9 mouse cellular contexts compared by ENCODE assay signal in the genomic region with DNA sequence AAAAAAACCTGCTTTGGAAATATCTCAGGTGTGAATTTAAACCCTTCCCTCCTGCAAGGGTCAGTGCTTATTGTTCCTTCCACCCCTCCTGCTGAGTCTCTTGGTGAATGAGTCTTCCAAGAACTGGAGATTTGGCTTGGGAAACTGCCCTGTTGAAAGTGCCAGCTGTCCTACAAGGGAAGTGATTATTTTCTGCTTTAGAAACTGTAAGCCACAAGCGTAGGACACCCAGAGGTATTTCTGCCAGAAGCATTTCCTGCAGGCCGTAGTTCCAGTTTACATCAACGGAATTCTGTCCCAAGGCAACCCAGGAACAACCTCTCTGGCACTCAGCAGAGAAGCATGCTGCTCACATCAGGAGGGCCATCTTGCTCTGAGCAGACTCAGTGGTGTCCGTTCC. TPM values are rescaled to one million over a fixed set of nuclear protein-coding genes. Genes with fewer than 3 reads are reported as not detected.
DNase-seq lines count a peak whose midpoint lies in the region; ATAC-seq and TF ChIP-seq lines count a peak whose summit lies in the region.
"Had no signal": no experiment of that assay in that cellular context is flagged by ENCODE, and none has a peak within 500 bp of the region (broad histone marks: within the 10 kb centered on the region; RNA-seq: fewer than 3 reads in every experiment).

No protein-coding gene starts in this region.

- no peak overlapping the region for H3K4me2 ChIP-seq in intestine, postnatal 0 days (replicated peaks; ENCODE audit: low read depth)
- H3K4me2 ChIP-seq: forebrain, embryonic 13.5 days had no signal

- 0 out of 2 replicates have a peak overlapping the region, but pooled peaks have one; percentile 1 for H3K27ac ChIP-seq in liver, adult 2 months (replicated peaks; ENCODE audit: insufficient read depth, low read depth, low read length)
- peak overlapping the region; percentile 21; the same call in 1 of the 2 replicates for H3K27ac ChIP-seq in intestine, postnatal 0 days (ENCODE audit: low read depth, low read length)
- H3K27ac ChIP-seq: forebrain, embryonic 13.5 days had no signal

- no peak for DNase-seq in cerebellum, postnatal 4 days (ENCODE audit: low spot score in 2 of 2)
- no peak for DNase-seq in liver, adult 2 months (ENCODE audit: extremely low read depth, low read depth, low spot score)
- DNase-seq in liver: no peak
- peak; percentile 15 for DNase-seq in cerebellum, adult 8-10 months
- no peak for DNase-seq in yolk sac, embryonic 10.5 days (ENCODE audit: low spot score)
- no peak for DNase-seq in thymus, adult 18-20 months

- 78% methylated on average over 4 of the region's 4 CpGs for WGBS in liver, adult 2 months
- 79% methylated on average over 4 of the region's 4 CpGs for WGBS in intestine, postnatal 0 days

- H3K9ac ChIP-seq in liver, adult 2 months (ENCODE audit: low read depth, low read length): no peak overlapping the region
- no peak overlapping the region for H3K9ac ChIP-seq in intestine, postnatal 0 days (ENCODE audit: low read depth, low read length)
- H3K9ac ChIP-seq: forebrain, embryonic 13.5 days had no signal

- H3K36me3 ChIP-seq in liver, adult 2 months (ENCODE audit: control insufficient read depth, insufficient read depth, low read length): no peaks in the 10 kb centered on the region
- no peaks in the 10 kb centered on the region for H3K36me3 ChIP-seq in intestine, postnatal 0 days (ENCODE audit: control insufficient read depth, insufficient read depth)

- peak; percentile 64; the same call in 1 of the 2 replicates for ATAC-seq in cerebellum, adult (ENCODE audit: insufficient number of reproducible peaks, low FRiP score, low TSS enrichment)
- ATAC-seq in intestine, postnatal 0 days: no peak
- ATAC-seq: forebrain, embryonic 13.5 days had no signal

- TF ChIP-seq POLR2A in liver, adult 2 months (IDR thresholded peaks at IDR 0.05; ENCODE audit: extremely low read depth, insufficient read depth, low read length): no peak

- no peak for TF ChIP-seq CTCF in liver, adult 2 months (IDR thresholded peaks at IDR 0.05; ENCODE audit: low read depth, low read length)
- TF ChIP-seq CTCF in intestine, postnatal 0 days (IDR thresholded peaks at IDR 0.05; ENCODE audit: low read depth): no peak

- H3K9me3 ChIP-seq in intestine, postnatal 0 days (ENCODE audit: control insufficient read depth): no peaks in the 10 kb centered on the region
- H3K9me3 ChIP-seq: forebrain, embryonic 13.5 days had no signal

- peaks cover 4% of the 10 kb centered on the region; the same call in 1 of the 2 replicates for H3K4me1 ChIP-seq in liver, adult 2 months (ENCODE audit: control insufficient read depth, insufficient read depth, low read length)
- H3K4me1 ChIP-seq in intestine, postnatal 0 days (replicated peaks; ENCODE audit: control insufficient read depth, insufficient read depth, low read length): no peaks in the 10 kb centered on the region

- H3K27me3 ChIP-seq in liver, adult 2 months (ENCODE audit: control insufficient read depth, insufficient read depth, low read length): no peaks in the 10 kb centered on the region
- H3K27me3 ChIP-seq in intestine, postnatal 0 days (replicated peaks; ENCODE audit: control insufficient read depth, insufficient read depth, low read length): no peaks in the 10 kb centered on the region
- H3K27me3 ChIP-seq: forebrain, embryonic 13.5 days had no signal

- H3K4me3 ChIP-seq in liver, adult 2 months (ENCODE audit: insufficient read depth, low read depth, low read length): no peak overlapping the region
- no peak overlapping the region for H3K4me3 ChIP-seq in intestine, postnatal 0 days (ENCODE audit: low read depth, low read length)
- H3K4me3 ChIP-seq: forebrain, embryonic 13.5 days had no signal

- no peaks in the 10 kb centered on the region for H3K79me2 ChIP-seq in liver, adult 2 months (ENCODE audit: control insufficient read depth, insufficient read depth, low read length)

RNA-seq across cellular contexts. Expression of gene B3gnt2, which starts 12.6 kb away (rescaled TPM):
- total RNA-seq in liver, adult 2 months (2014; rRNA removed): 8.1 and 8.5 TPM in 2 replicates
- 5.6 and 6.2 TPM in 2 replicates for polyA plus RNA-seq in liver, adult 2 months (2012; rRNA removed)
- 13.8 and 15.1 TPM in 2 replicates for polyA plus RNA-seq in intestine, postnatal 0 days (2015; fragmentation: Nextera tagmentation; extraction: Ambion mirVana)
